In the genomic region with DNA sequence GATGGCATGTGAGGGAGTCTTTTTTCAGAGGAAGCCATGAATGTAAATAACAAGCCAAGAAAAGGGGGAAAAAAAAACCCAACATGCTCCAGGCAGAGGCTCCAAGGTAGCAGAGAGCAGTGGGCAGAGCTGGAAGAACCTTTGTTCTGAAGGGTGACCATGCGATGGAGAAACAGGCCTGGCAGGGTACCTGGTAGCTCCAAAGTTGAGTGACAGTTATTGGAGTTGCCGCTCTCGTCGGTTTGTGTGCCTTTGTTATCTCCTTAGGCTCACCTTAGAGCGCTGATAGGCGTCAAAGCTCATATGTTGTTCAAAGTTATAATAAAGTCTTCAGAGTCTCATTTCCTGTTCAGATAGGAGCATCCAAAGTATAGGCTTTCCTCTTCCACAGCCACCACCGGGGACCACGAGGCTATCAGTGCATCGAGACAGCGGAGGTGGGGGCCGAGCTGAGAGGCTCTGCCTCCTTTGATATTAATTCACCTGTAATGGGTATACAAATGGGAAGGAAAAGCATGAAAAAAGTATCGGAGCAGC, we compare ENCODE assay signal across 25 mouse cellular contexts.
DNase-seq lines count a peak whose midpoint lies in the region; ATAC-seq and TF ChIP-seq lines count a peak whose summit lies in the region.
"Had no signal": no experiment of that assay in that cellular context is flagged by ENCODE, and none has a peak within 500 bp of the region (broad histone marks: within the 10 kb centered on the region; RNA-seq: fewer than 3 reads in every experiment).

No protein-coding gene starts in this region.

- intact Hi-C loops in left cerebral cortex, postnatal 10 days (cut with DNase I), result no loop called here

- peaks cover 30% of the 10 kb centered on the region for H3K4me1 ChIP-seq in kidney, embryonic 15.5 days
- H3K4me1 ChIP-seq in testis, adult 2 months (ENCODE audit: control insufficient read depth, insufficient read depth, low read length), result no peaks in the 10 kb centered on the region; the same call in 1 of the 2 replicates
- H3K4me1 ChIP-seq in intestine, postnatal 0 days (replicated peaks; ENCODE audit: control insufficient read depth, insufficient read depth, low read length), result 0 out of 2 replicates have a peak, but pooled peaks cover 3% of the 10 kb centered on the region
- H3K4me1 ChIP-seq: embryonic facial prominence, embryonic 12.5 days had no signal

- no peak for TF ChIP-seq POLR2A in testis, adult 2 months (IDR thresholded peaks at IDR 0.05; ENCODE audit: control insufficient read depth, low read depth, low read length)

- H3K4me2 ChIP-seq in kidney, embryonic 15.5 days, result no peak overlapping the region
- peak overlapping the region; percentile 27; the same call in 1 of the 2 replicates for H3K4me2 ChIP-seq in intestine, postnatal 0 days (replicated peaks; ENCODE audit: low read depth)
- H3K4me2 ChIP-seq: embryonic facial prominence, embryonic 12.5 days; embryonic facial prominence, embryonic 15.5 days; heart, embryonic 11.5 days; hindbrain, embryonic 12.5 days; hindbrain, embryonic 15.5 days had no signal

- H3K36me3 ChIP-seq in kidney, embryonic 15.5 days, result no peaks in the 10 kb centered on the region
- no peaks in the 10 kb centered on the region for H3K36me3 ChIP-seq in testis, adult 2 months (ENCODE audit: control insufficient read depth, insufficient read depth, low read length)
- no peaks in the 10 kb centered on the region for H3K36me3 ChIP-seq in intestine, postnatal 0 days (ENCODE audit: control insufficient read depth, insufficient read depth)
- H3K36me3 ChIP-seq: embryonic facial prominence, embryonic 12.5 days; embryonic facial prominence, embryonic 15.5 days; G1E; hindbrain, embryonic 12.5 days; hindbrain, embryonic 15.5 days had no signal

- DNase-seq in kidney, adult 18-20 months, result no peak
- no peak for DNase-seq in testis, postnatal 14 days (ENCODE audit: low spot score)
- no peak for DNase-seq in adrenal gland, postnatal 25 days
- no peak for DNase-seq in left cerebral cortex, postnatal 10 days (ENCODE audit: extremely low spot score in 1 of 2, low spot score in 2 of 2)
- DNase-seq: adrenal gland, postnatal 10 days; B cell, adult 2 months; cerebellum, adult 11 months; cerebellum, adult 2 months; cerebellum, adult 9-11 months; cerebellum, postnatal 25 days; forebrain, postnatal 0 days; gastrocnemius, postnatal 25 days; heart, adult 2 months had no signal

- TF ChIP-seq CTCF in testis, adult 2 months (IDR thresholded peaks at IDR 0.05; ENCODE audit: control insufficient read depth, insufficient read depth, insufficient replicate concordance, low read depth, low read length), result no peak
- no peak for TF ChIP-seq CTCF in intestine, postnatal 0 days (IDR thresholded peaks at IDR 0.05; ENCODE audit: low read depth)

- WGBS in kidney, embryonic 15.5 days, result 72% methylated on average over 12 of the region's 12 CpGs
- WGBS in intestine, postnatal 0 days, result 32% methylated on average over 12 of the region's 12 CpGs

- no peak overlapping the region for H3K4me3 ChIP-seq in kidney, embryonic 15.5 days (replicated peaks)
- peak overlapping the region; percentile 22; the same call in 1 of the 2 replicates for H3K4me3 ChIP-seq in testis, adult 2 months (ENCODE audit: control insufficient read depth, low read depth, low read length)
- H3K4me3 ChIP-seq in intestine, postnatal 0 days (ENCODE audit: low read depth, low read length), result no peak overlapping the region
- H3K4me3 ChIP-seq: embryonic facial prominence, embryonic 12.5 days; embryonic facial prominence, embryonic 15.5 days; heart, adult 2 months; hindbrain, embryonic 12.5 days; hindbrain, embryonic 15.5 days had no signal

- H3K27ac ChIP-seq in kidney, embryonic 15.5 days, result peak overlapping the region; percentile 64; the same call in 1 of the 2 replicates
- no peak overlapping the region for H3K27ac ChIP-seq in testis, adult 2 months (ENCODE audit: control insufficient read depth, insufficient read depth, low read depth, low read length)
- no peak overlapping the region for H3K27ac ChIP-seq in intestine, postnatal 0 days (ENCODE audit: low read depth, low read length)
- H3K27ac ChIP-seq: embryonic facial prominence, embryonic 12.5 days; embryonic facial prominence, embryonic 15.5 days; heart, adult 2 months; hindbrain, embryonic 12.5 days had no signal

- H3K9me3 ChIP-seq in kidney, embryonic 15.5 days (replicated peaks), result no peaks in the 10 kb centered on the region
- no peaks in the 10 kb centered on the region for H3K9me3 ChIP-seq in intestine, postnatal 0 days (ENCODE audit: control insufficient read depth)
- H3K9me3 ChIP-seq: embryonic facial prominence, embryonic 12.5 days; embryonic facial prominence, embryonic 15.5 days; G1E; hindbrain, embryonic 12.5 days; hindbrain, embryonic 15.5 days had no signal

- H3K9ac ChIP-seq in kidney, embryonic 15.5 days, result no peak overlapping the region
- no peak overlapping the region for H3K9ac ChIP-seq in intestine, postnatal 0 days (ENCODE audit: low read depth, low read length)
- H3K9ac ChIP-seq: embryonic facial prominence, embryonic 12.5 days; embryonic facial prominence, embryonic 15.5 days; forebrain, postnatal 0 days; hindbrain, embryonic 12.5 days; hindbrain, embryonic 15.5 days had no signal

- ATAC-seq in kidney, embryonic 15.5 days (replicated peaks; ENCODE audit: low FRiP score), result no peak
- ATAC-seq in intestine, postnatal 0 days, result no peak
- ATAC-seq: forebrain, embryonic 14.5 days; forebrain, postnatal 0 days; Patski had no signal

- peaks cover 4% of the 10 kb centered on the region; the same call in 1 of the 2 replicates for H3K27me3 ChIP-seq in kidney, embryonic 15.5 days
- H3K27me3 ChIP-seq in testis, adult 2 months (ENCODE audit: control insufficient read depth, insufficient read depth, low read length), result no peaks in the 10 kb centered on the region
- H3K27me3 ChIP-seq in intestine, postnatal 0 days (replicated peaks; ENCODE audit: control insufficient read depth, insufficient read depth, low read length), result no peaks in the 10 kb centered on the region
- H3K27me3 ChIP-seq: CH12.LX; embryonic facial prominence, embryonic 12.5 days; embryonic facial prominence, embryonic 15.5 days; hindbrain, embryonic 15.5 days; Patski had no signal
